ENCODE assay signal across 9 mouse cellular contexts in genomic region chr7:25179606-25180161, GRCm38 (mm10). TPM values are rescaled to one million over a fixed set of nuclear protein-coding genes. Genes with fewer than 3 reads are reported as not detected.
A peak's percentile ranks its signal among the peaks of the same experiment; 100 is the strongest.
DNase-seq lines count a peak whose midpoint lies in the region; ATAC-seq lines count a peak whose summit lies in the region.
"Had no signal": no experiment of that assay in that cellular context is flagged by ENCODE, and none has a peak within 500 bp of the region (broad histone marks: within the 10 kb centered on the region; RNA-seq: fewer than 3 reads in every experiment).

Gene Pou2f2, minus strand, starts transcription at chr7:25179726.

- peaks cover 38% of the 10 kb centered on the region for H3K4me1 ChIP-seq in forebrain, embryonic 16.5 days (replicated peaks; ENCODE audit: control insufficient read depth, insufficient read depth, low read length)
- H3K4me1 ChIP-seq in neural tube, embryonic 13.5 days (replicated peaks) = peaks cover 62% of the 10 kb centered on the region

- peak; percentile 96 for ATAC-seq in forebrain, embryonic 16.5 days
- ATAC-seq in neural tube, embryonic 13.5 days (ENCODE audit: low read depth) = peak; percentile 92

- intact Hi-C loops in heart, postnatal 25 days (cut with DNase I) = no loop called here

- H3K9me3 ChIP-seq in forebrain, embryonic 16.5 days (ENCODE audit: control insufficient read depth, low read length) = no peaks in the 10 kb centered on the region
- no peaks in the 10 kb centered on the region for H3K9me3 ChIP-seq in neural tube, embryonic 13.5 days

- H3K27me3 ChIP-seq in forebrain, embryonic 16.5 days (replicated peaks; ENCODE audit: control insufficient read depth, insufficient read depth, low read length) = peaks cover 20% of the 10 kb centered on the region
- peaks cover 46% of the 10 kb centered on the region for H3K27me3 ChIP-seq in neural tube, embryonic 13.5 days

- peak within 1 kb of the TSS; percentile 93 for H3K9ac ChIP-seq in forebrain, embryonic 16.5 days (replicated peaks; ENCODE audit: low read depth, low read length)
- peak within 1 kb of the TSS; percentile 99 for H3K9ac ChIP-seq in neural tube, embryonic 13.5 days

- WGBS in forebrain, embryonic 16.5 days = 0% methylated on average over 47 of the region's 56 CpGs
- under 1% methylated on average over 37 of the region's 56 CpGs for WGBS in neural tube, embryonic 13.5 days

- peak within 1 kb of the TSS; percentile 74 for H3K4me3 ChIP-seq in forebrain, embryonic 16.5 days (replicated peaks; ENCODE audit: low read length)
- H3K4me3 ChIP-seq in neural tube, embryonic 13.5 days = peak within 1 kb of the TSS; percentile 70
- H3K4me3 ChIP-seq: erythroblast, embryonic 14.5 days had no signal

- H3K27ac ChIP-seq in forebrain, embryonic 16.5 days (ENCODE audit: low read length) = peak within 1 kb of the TSS; percentile 100
- H3K27ac ChIP-seq in neural tube, embryonic 13.5 days (replicated peaks) = peak within 1 kb of the TSS; percentile 99

- peak within 1 kb of the TSS; percentile 67 for H3K4me2 ChIP-seq in forebrain, embryonic 16.5 days (ENCODE audit: low read length)
- peak within 1 kb of the TSS; percentile 76 for H3K4me2 ChIP-seq in neural tube, embryonic 13.5 days

- no peaks in the 10 kb centered on the region for H3K36me3 ChIP-seq in forebrain, embryonic 16.5 days (ENCODE audit: control insufficient read depth, insufficient read depth)
- H3K36me3 ChIP-seq in neural tube, embryonic 13.5 days = no peaks in the 10 kb centered on the region

- DNase-seq in ES-CJ7 (ENCODE audit: low read depth, low spot score) = peak; percentile 76
- peak; percentile 80 for DNase-seq in cerebellum, adult 11 months
- DNase-seq in heart, postnatal 25 days (ENCODE audit: low spot score) = peak; percentile 39
- DNase-seq in layer of hippocampus, adult 8-10 months (ENCODE audit: low spot score in 2 of 2) = peak; percentile 70 to 81
- DNase-seq in lung, adult 18-20 months = peak; percentile 54 to 55
- peak; percentile 58 to 61 for DNase-seq in thymus, adult 18-20 months

RNA-seq across cellular contexts. Expression of gene Pou2f2, which starts in this region (rescaled TPM):
- polyA plus RNA-seq in forebrain, embryonic 16.5 days (2015; fragmentation: Nextera tagmentation; extraction: Ambion mirVana) = 10.6 and 17.0 TPM in 2 replicates
- under 1 TPM; 0.60 to 0.61 TPM for total RNA-seq in heart, postnatal 25 days (2021)
- total RNA-seq in layer of hippocampus, adult 8-10 months (2022) = 10 to 100 TPM in 3 of 4 experiments, 1 to 10 TPM in 1; 8.9 to 14.3 (median 11.7) TPM
- polyA plus RNA-seq in neural tube, embryonic 13.5 days (2015; fragmentation: Nextera tagmentation; extraction: Ambion mirVana) = 28.0 and 29.4 TPM in 2 replicates

Comparison
In these comparisons a context has a peak if more than half of its experiments do, and no peak if none do; other contexts are left out.
1. Peak in every context shown above with its lines: DNase-seq, ATAC-seq, H3K4me3 ChIP-seq and H3K27ac ChIP-seq.
2. RNA of gene Pou2f2 (total RNA-seq): 8.9 to 14.3 TPM in layer of hippocampus, adult 8-10 months; 0.60 to 0.61 TPM in heart, postnatal 25 days; every median in the first group is over 4 times any median in the second.
3. Peak in DNase-seq in heart, postnatal 25 days; RNA of the gene not detected or under 1 TPM.